Mouse (Mus musculus) bone marrow, adult 2 months (tissue): ENCODE measurements around the gene Ethe1.

Experiments
- CTCF ChIP-seq: fragments of 200-500 bp; IDR thresholded peaks from 2 replicates; pipeline ENCODE4 v1.5.1; 2011; ENCODE audit warnings: low read length, control low read depth; ENCODE audit not compliant: control insufficient read depth, insufficient read depth
- POLR2A ChIP-seq: fragments of 200-500 bp; IDR thresholded peaks from 2 replicates; pipeline ENCODE4 v1.6.1; 2011; ENCODE audit warnings: low read depth, mild to moderate bottlenecking, control low read depth, low read length, borderline replicate concordance; ENCODE audit not compliant: control insufficient read depth

GRCm38 (mm10) chr7:24546068-24546614, 41.2 kb upstream of the Ethe1 start, which contains the start of the genes Pinlyp and Xrcc1:
- no peak for TF ChIP-seq CTCF
- no peak for TF ChIP-seq POLR2A
